Mouse (Mus musculus) lung, adult 2 months (tissue): Measurements from ENCODE around the gene Arid3c. TPM values are rescaled to one million over a fixed set of nuclear protein-coding genes. Genes with fewer than 3 reads are reported as not detected.

Experiments used
- DNase-seq: peaks from one replicate; pipeline ENCODE4 v3.0.0; 2022
- H3K4me1 ChIP-seq: fragments of 200-500 bp; 2 replicates; pipeline ENCODE4 v1.6.1; 2011; ENCODE audit warnings: low read length; ENCODE audit not compliant: control insufficient read depth, insufficient read depth
- H3K4me3 ChIP-seq: fragments of 200-500 bp; replicated peaks from 2 replicates; pipeline ENCODE3; 2011; ENCODE audit warnings: low read depth, mild to moderate bottlenecking, control low read depth, low read length; ENCODE audit errors: extremely low read depth
- CTCF ChIP-seq: fragments of 200-500 bp; IDR thresholded peaks from 2 replicates; pipeline ENCODE4 v1.5.1; 2011; ENCODE audit warnings: mild to moderate bottlenecking, low read length, control low read depth; ENCODE audit not compliant: insufficient read depth
- POLR2A ChIP-seq: fragments of 200-500 bp; IDR thresholded peaks from 2 replicates; pipeline ENCODE4 v1.6.1; 2011; ENCODE audit warnings: low read depth, mild to moderate bottlenecking, control low read depth, low read length, borderline replicate concordance; ENCODE audit errors: extremely low read depth
- WGBS: fragments of 180-500 bp; shearing (Covaris S2); methylation state at CpG from one replicate; pipeline ENCODE4 v1.1.7; 2018; 5-methylcytosine and 5-hydroxymethylcytosine counted together
- polyA plus RNA-seq: library from polyadenylated mRNA; depleted of rRNA; stranded (reverse); fragments of >200 nt; gene quantifications from 2 replicates; pipeline ENCODE4 v1.2.3, GENCODE M21; 2012

Arid3c gene
- polyA plus RNA-seq, 1 experiment = not detected

- peak; percentile 86 for DNase-seq
- H3K4me1 ChIP-seq = no peaks in the 10 kb centered on the region
- under 1% methylated on average over 27 of the region's 27 CpGs for WGBS
- H3K4me3 ChIP-seq = peak within 1 kb of the TSS; percentile 90
- TF ChIP-seq CTCF (no peak), POLR2A (peak; percentile 92)
These were observed 8.0 kb downstream of the Arid3c start, which contains the start of gene Dctn3 for GRCm38 (mm10) chr4:41722918-41723351. Gene Dctn3, minus strand, starts transcription at chr4:41723170.

GRCm38 (mm10) chr4:41716834-41717233, 14.1 kb downstream of the Arid3c start:
- no peak for TF ChIP-seq POLR2A
- no peak for TF ChIP-seq CTCF
- Histone ChIP-seq H3K4me3 (no peak overlapping the region), H3K4me1 (peaks cover 4% of the 10 kb centered on the region; the same call in 1 of the 2 replicates)
- DNase-seq = no peak
- WGBS = 73% methylated on average over 6 of the region's 6 CpGs

- peaks cover 5% of the 10 kb centered on the region; the same call in 1 of the 2 replicates for H3K4me1 ChIP-seq
- no peak for DNase-seq
- 87% methylated on average over 5 of the region's 5 CpGs for WGBS
- TF ChIP-seq CTCF (no peak), POLR2A (no peak)
- H3K4me3 ChIP-seq = no peak overlapping the region
These were observed 15.3 kb downstream of the Arid3c start for GRCm38 (mm10) chr4:41715596-41715995.

GRCm38 (mm10) chr4:41715082-41715481, 15.9 kb downstream of the Arid3c start:
- H3K4me1 ChIP-seq = peaks cover 5% of the 10 kb centered on the region; the same call in 1 of the 2 replicates
- no peak for TF ChIP-seq POLR2A
- TF ChIP-seq CTCF = no peak
- no peak overlapping the region for H3K4me3 ChIP-seq
- 72% methylated on average over 8 of the region's 8 CpGs for WGBS
- DNase-seq = no peak

- DNase-seq = peak; percentile 49
- peaks cover 5% of the 10 kb centered on the region; the same call in 1 of the 2 replicates for H3K4me1 ChIP-seq
- no peak overlapping the region for H3K4me3 ChIP-seq
- WGBS = 14% methylated on average over 8 of the region's 8 CpGs
- TF ChIP-seq CTCF (peak; percentile 88), POLR2A (no peak)
These were observed 16.7 kb downstream of the Arid3c start for GRCm38 (mm10) chr4:41714276-41714675.

- under 1% methylated on average over 61 of the region's 61 CpGs for WGBS
- Histone ChIP-seq H3K4me3 (peak within 1 kb of the TSS; percentile 73), H3K4me1 (peaks cover 5% of the 10 kb centered on the region; the same call in 1 of the 2 replicates)
- peak; percentile 89 for DNase-seq
- TF ChIP-seq CTCF (no peak), POLR2A (peak; percentile 91)
These were observed 17.5 kb downstream of the Arid3c start, which contains the start of gene Rpp25l for GRCm38 (mm10) chr4:41713197-41714067. Gene Rpp25l, minus strand, starts transcription at chr4:41713534.

- no peak for TF ChIP-seq POLR2A
- TF ChIP-seq CTCF = no peak
These were observed 18.3 kb downstream of the Arid3c start for GRCm38 (mm10) chr4:41712421-41713196.

GRCm38 (mm10) chr4:41711705-41712375, 19.1 kb downstream of the Arid3c start:
- TF ChIP-seq CTCF (no peak), POLR2A (no peak)
- no peak for DNase-seq
- H3K4me1 ChIP-seq = peaks cover 7% of the 10 kb centered on the region
- no peak overlapping the region for H3K4me3 ChIP-seq
- WGBS = 65% methylated on average over 16 of the region's 16 CpGs

More at GRCm38 (mm10) chr4:41712421-41713196, 18.3 kb downstream of the Arid3c start:
- WGBS = 31% methylated on average over 31 of the region's 31 CpGs
- Histone ChIP-seq H3K4me1 (peaks cover 7% of the 10 kb centered on the region), H3K4me3 (peak overlapping the region; percentile 73)
- no peak for DNase-seq

GRCm38 (mm10) chr4:41710229-41710628, 20.7 kb downstream of the Arid3c start:
- no peak for TF ChIP-seq POLR2A
- no peak for TF ChIP-seq CTCF
- WGBS = 55% methylated on average over 4 of the region's 4 CpGs
- DNase-seq = no peak
- H3K4me3 ChIP-seq = no peak overlapping the region
- peaks cover 7% of the 10 kb centered on the region for H3K4me1 ChIP-seq
